Mouse (Mus musculus) cerebellum, adult 2 months (tissue): ENCODE results near the gene Trir.

Experiments used
- CTCF ChIP-seq: fragments of 200-500 bp; IDR thresholded peaks from 2 replicates; pipeline ENCODE4 v1.5.1; 2011; ENCODE audit warnings: low read depth, mild to moderate bottlenecking, control low read depth, low read length, moderate library complexity, borderline replicate concordance; ENCODE audit not compliant: insufficient read depth
- POLR2A ChIP-seq: fragments of 200-500 bp; IDR thresholded peaks from 2 replicates; pipeline ENCODE4 v1.6.1; 2011; ENCODE audit warnings: low read length, control low read depth, borderline replicate concordance; ENCODE audit not compliant: insufficient read depth

- TF ChIP-seq POLR2A (peak; percentile 10; the same call in 1 of the 2 replicates), CTCF (no peak)
Measured at GRCm38 (mm10) chr8:85036718-85037365, 10.2 kb downstream of the Trir start, which contains the start of gene Tnpo2.
